Mouse (Mus musculus): Measurements from ENCODE around the gene Dlg5. TPM values are rescaled to one million over a fixed set of nuclear protein-coding genes. Genes with fewer than 3 reads are reported as not detected.

Gene Dlg5
- polyA plus RNA-seq, 1 experiment, result 2.6 TPM

GRCm38 (mm10) chr14:24213336-24213735 lies 32.4 kb downstream of the Dlg5 start:
- TF ChIP-seq GATA1 (IDR thresholded peaks at IDR 0.05; ENCODE audit: low read length), result no peak

- TF ChIP-seq GATA1 (IDR thresholded peaks at IDR 0.05; ENCODE audit: low read length), result no peak
These were observed 32.9 kb downstream of the Dlg5 start for GRCm38 (mm10) chr14:24212861-24213260.

GRCm38 (mm10) chr14:24207360-24207752 lies 38.4 kb downstream of the Dlg5 start:
- no peak for TF ChIP-seq GATA1 (IDR thresholded peaks at IDR 0.05; ENCODE audit: low read length)

DNA sequence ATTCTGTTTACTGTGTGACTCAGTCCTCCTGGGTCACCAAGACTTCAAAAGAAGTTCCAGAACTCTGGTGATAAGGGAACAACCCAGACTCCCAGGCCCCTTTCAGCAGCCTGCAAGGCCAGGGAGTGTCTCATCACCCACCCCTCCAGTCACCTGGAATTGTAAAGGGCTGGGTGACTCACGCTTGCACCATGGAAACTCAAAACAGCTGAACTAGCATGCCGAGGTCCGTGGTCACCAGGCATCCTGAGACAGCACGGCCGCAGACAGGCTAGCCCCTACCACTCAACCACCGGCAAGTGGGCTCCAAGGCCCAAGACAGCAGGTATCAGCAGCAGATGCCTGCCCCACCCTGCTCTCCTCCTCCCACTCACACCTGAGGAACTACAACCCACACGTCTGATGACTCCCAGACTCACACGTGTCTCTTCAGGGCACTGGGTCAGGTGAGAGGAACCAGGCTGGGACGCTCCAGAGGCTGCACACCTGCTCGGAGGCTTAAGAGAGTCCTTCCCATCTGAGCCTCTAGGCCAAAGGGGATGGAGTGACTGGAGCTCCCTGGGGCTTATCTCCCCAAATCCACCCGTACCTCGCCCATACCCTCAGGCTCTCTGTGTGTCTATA lies 38.9 kb downstream of the Dlg5 start:
- TF ChIP-seq GATA1 (IDR thresholded peaks at IDR 0.05; ENCODE audit: low read length), result no peak

DNA sequence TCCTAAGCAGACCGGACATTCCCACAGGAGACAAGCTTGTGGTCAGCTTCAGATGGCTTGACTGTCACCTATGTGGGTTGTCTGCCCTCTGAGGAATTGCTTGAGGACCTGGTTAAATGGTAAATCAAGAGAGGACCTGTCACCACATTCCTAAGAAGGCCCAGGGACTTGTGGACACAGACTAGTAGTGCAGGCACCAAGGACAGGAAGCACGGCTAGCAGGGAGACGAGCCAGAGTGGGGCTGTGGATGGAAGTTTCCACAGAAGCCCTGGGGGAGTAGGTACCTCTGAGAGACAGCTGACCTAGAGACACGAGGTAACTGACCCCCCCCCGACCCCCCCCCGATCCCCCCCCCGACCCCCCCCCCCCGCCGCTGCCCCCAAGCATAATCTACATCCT lies 39.4 kb downstream of the Dlg5 start:
- TF ChIP-seq GATA1 (IDR thresholded peaks at IDR 0.05; ENCODE audit: low read length), result no peak

- no peak for TF ChIP-seq GATA1 (IDR thresholded peaks at IDR 0.05; ENCODE audit: low read length)
These were observed 40.3 kb downstream of the Dlg5 start for GRCm38 (mm10) chr14:24205281-24205871.

- TF ChIP-seq GATA1 (IDR thresholded peaks at IDR 0.05; ENCODE audit: low read length), result no peak
These were observed 42.5 kb downstream of the Dlg5 start for GRCm38 (mm10) chr14:24203210-24203609.

DNA sequence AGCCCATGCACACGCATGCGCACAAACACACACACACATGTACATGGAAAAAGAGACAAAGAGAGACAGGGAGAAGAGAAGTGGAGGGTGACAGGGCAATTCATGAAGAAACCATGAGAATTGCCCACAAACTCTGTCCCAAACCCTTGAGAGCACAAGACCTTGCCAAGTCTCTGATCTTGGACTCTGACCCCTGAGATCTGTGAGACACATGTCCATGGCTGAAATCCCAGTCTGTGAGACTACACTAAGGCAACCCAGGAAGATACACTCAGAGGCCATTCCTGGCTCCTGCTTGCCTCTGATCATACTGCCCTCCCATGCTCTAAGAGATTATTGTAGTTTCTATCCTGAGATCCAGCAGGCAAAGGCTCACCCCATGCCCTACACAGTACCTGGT lies 44.9 kb downstream of the Dlg5 start:
- no peak for TF ChIP-seq GATA1 (IDR thresholded peaks at IDR 0.05; ENCODE audit: low read length)

DNA sequence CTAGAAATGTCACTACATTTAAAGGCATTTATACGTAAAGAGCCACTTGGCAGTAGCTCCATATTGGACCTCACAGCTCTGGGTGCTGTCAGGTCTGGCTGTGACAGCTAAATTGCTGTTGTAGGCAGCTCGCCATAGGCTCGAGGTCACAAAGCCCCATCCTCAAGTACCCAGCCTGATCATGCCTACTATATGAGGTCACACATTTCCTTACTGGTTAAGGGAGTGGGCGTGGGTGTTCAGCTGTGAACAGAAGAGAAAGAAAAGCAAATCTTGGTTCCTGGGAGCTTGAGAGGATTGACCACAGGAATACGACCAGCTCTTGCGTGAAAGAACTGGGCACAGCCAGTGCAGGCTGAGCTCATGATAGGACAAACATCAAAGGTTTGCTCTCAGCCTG lies 46.0 kb downstream of the Dlg5 start:
- TF ChIP-seq GATA1 (IDR thresholded peaks at IDR 0.05; ENCODE audit: low read length), result no peak

DNA sequence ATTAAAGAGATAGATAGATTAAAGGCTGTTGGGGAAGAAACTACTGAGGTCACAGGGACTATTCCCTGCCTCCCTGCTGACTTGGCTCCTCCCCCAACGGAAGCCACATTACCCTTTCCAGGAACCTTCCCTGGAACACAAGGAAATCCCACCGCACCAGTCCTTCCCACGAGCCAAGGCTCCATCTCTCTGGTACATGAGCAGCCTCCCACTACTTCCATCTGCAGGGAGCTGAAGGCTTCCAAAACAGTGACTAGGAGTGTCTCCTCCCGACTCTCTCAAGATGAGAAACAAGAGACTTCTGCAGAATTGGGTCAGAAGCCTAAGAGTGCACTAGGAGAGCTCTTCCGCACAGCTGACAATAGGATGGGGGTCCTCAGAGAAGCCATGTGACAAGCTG lies 47.9 kb downstream of the Dlg5 start:
- TF ChIP-seq GATA1 (IDR thresholded peaks at IDR 0.05; ENCODE audit: low read length), result no peak

- TF ChIP-seq GATA1 (IDR thresholded peaks at IDR 0.05; ENCODE audit: low read length), result no peak
These were observed 48.8 kb downstream of the Dlg5 start for GRCm38 (mm10) chr14:24196947-24197346.

GRCm38 (mm10) chr14:24190131-24190530 lies 55.6 kb downstream of the Dlg5 start:
- TF ChIP-seq GATA1 (IDR thresholded peaks at IDR 0.05; ENCODE audit: low read length), result no peak

- no peak for TF ChIP-seq GATA1 (IDR thresholded peaks at IDR 0.05; ENCODE audit: low read length)
These were observed 56.1 kb downstream of the Dlg5 start for GRCm38 (mm10) chr14:24189598-24189997.

DNA sequence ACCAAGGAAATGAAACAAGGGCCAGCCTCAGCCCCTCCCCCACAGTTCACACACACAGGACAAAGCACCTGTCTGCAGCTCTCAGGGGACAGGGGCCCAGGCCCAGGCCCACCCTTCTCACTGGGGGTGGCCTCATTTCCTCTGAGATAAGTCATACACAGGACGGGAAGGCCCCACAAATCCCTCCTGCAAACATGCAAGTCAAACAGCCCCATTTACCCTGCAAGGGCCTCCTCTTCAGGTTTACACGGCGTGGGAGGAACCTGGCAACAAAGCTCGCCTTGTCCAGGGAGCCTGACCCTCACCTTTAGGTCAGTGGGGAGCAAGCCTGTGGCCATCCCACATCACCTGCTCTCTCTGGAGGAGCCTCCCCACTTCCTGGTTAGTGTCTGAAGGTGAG lies 60.2 kb downstream of the Dlg5 start:
- no peak for TF ChIP-seq GATA1 (IDR thresholded peaks at IDR 0.05; ENCODE audit: low read length)

DNA sequence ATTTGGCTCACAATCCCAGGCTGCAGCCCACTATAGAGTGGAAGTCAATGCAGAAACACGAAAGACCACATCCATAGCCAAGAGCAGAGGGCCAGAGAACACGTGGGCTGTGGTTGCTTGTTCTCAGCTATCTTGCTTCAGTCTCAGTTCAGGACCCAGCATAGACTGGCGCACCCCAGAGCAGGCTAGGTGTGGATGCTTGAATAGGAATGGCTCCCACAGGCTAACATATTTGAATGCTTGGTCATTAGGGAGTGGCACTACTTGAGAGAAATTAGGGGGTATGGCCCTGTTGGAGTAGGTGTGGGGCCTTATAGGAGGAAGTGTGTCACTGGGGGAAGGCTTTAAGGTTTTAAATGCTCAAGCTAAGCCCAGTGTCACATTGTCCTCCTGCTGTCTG lies 62.8 kb downstream of the Dlg5 start:
- TF ChIP-seq GATA1 (IDR thresholded peaks at IDR 0.05; ENCODE audit: low read length), result no peak

GRCm38 (mm10) chr14:24181811-24182506 lies 63.8 kb downstream of the Dlg5 start:
- TF ChIP-seq GATA1 (IDR thresholded peaks at IDR 0.05; ENCODE audit: low read length), result no peak

DNA sequence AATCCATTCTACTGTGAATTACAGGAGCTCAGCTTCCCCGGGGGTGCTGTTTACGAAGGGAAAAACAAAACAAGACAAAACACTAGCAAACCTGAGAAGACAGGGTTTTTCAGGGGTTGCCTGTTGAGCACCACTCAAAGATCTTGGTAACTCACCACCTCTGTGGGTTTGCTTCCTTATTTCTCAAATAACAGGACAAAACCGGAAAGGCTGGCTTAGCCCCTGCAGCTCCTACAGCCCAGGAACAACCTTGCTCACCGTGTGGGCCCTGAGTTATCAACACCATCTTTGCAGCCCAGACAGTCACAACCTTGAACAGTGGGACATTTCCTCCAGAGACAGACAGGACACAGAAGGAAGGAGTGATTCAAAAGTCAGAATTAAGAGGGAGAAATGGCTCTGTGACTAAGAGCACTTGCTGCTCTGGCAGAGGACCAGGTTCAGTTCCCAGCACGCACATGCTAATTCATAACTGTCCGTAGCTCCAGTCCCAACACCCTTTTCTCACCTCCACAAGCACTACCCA lies 66.2 kb downstream of the Dlg5 start:
- no peak for TF ChIP-seq GATA1 (IDR thresholded peaks at IDR 0.05; ENCODE audit: low read length)
